Mouse (Mus musculus) mature B cell (primary cell): Measurements from ENCODE around the gene Nek2.

Experiments
- in situ Hi-C: fragments of 300-500 bp; cut with MboI; formaldehyde crosslinking; loops from 2 replicates; pipeline ENCODE4 v1.14.3; 2019

Gene Nek2

GRCm38 (mm10) chr1:191856886-191857651, 35.8 kb downstream of the Nek2 start:
- in situ Hi-C loops: no loop called here

- in situ Hi-C loops: no loop called here
Observed at GRCm38 (mm10) chr1:191858136-191858535, 36.9 kb downstream of the Nek2 start.

GRCm38 (mm10) chr1:191859847-191860246, 38.6 kb downstream of the Nek2 start:
- in situ Hi-C loops: no loop called here

- in situ Hi-C loops: no loop called here
Observed at GRCm38 (mm10) chr1:191861247-191861646, 40.0 kb downstream of the Nek2 start.

GRCm38 (mm10) chr1:191863833-191864550, 42.7 kb downstream of the Nek2 start:
- in situ Hi-C loops: no loop called here

- in situ Hi-C loops: no loop called here
Observed at GRCm38 (mm10) chr1:191864551-191865027, 43.3 kb downstream of the Nek2 start.

GRCm38 (mm10) chr1:191872076-191872710, 50.9 kb downstream of the Nek2 start:
- in situ Hi-C loops: no loop called here

- in situ Hi-C loops: no loop called here
Observed at GRCm38 (mm10) chr1:191875006-191875405, 53.8 kb downstream of the Nek2 start.

GRCm38 (mm10) chr1:191875683-191876305, 54.5 kb downstream of the Nek2 start:
- in situ Hi-C loops: no loop called here

GRCm38 (mm10) chr1:191877681-191878080, 56.4 kb downstream of the Nek2 start:
- in situ Hi-C loops: no loop called here

- in situ Hi-C loops: no loop called here
Observed at GRCm38 (mm10) chr1:191878518-191878921, 57.3 kb downstream of the Nek2 start.

GRCm38 (mm10) chr1:191880247-191880646, 59.0 kb downstream of the Nek2 start:
- in situ Hi-C loops: no loop called here

- in situ Hi-C loops: no loop called here
Observed at GRCm38 (mm10) chr1:191880921-191881609, 59.8 kb downstream of the Nek2 start.

GRCm38 (mm10) chr1:191881663-191882062, 60.4 kb downstream of the Nek2 start:
- in situ Hi-C loops: no loop called here
